Mouse (Mus musculus) gastrocnemius, postnatal 4 days (tissue): ENCODE data around the gene Chsy1. TPM values are rescaled to one million over a fixed set of nuclear protein-coding genes. Genes with fewer than 3 reads are reported as not detected.

ENCODE experiments used
- DNase-seq, 2 experiments: peaks; one replicate each; pipeline ENCODE4 v3.0.0; 2021 to 2022; ENCODE audit warnings: low spot score in 2 of 2, mixed read lengths in 2 of 2
- total RNA-seq, 2 experiments: library from RNA; stranded (reverse); gene quantifications; 2 replicates each; pipeline ENCODE4 v1.2.3; 2021

Chsy1 gene
- total RNA-seq, 2 experiments from 2014 or later, result 32.0 to 35.9 TPM

- no peak for DNase-seq
Observed at GRCm38 (mm10) chr7:66107930-66108329, 1.4 kb upstream of the Chsy1 start.

DNA sequence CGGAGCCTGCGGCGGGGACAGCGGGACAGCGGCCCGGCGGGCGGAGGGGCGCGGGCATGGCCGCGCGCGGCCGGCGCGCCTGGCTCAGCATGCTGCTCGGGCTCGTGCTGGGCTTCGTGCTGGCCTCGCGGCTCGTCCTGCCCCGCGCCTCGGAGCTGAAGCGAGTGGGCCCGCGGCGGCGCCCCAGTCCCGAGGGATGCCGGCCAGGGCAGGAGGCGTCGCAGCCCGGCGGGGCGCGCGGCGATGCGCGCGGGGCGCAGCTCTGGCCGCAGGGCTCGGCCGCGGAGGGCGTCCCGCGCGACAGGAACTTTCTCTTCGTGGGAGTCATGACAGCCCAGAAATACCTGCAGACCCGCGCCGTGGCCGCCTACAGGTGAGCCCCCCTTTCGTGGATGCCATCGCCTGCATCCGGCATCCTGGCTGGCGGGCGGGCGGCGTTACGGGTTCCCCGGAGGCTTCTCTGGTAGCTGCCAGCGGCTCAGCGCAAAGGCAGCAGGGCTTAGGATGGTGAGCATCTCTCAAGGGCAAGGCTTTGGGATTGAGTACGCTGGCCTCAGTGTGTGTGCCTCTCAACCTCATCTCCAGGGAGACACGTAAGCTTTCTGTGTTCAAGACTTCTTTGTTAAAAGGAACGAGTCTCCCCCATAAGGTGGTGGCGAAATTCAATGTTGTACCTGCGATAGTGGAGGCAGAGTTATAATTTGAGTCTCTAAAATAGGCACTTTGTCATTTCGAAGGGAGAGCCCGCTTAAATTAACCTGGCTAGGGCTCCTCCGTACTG is 730 bp downstream of the Chsy1 start:
- DNase-seq, result peak in 1 of 2 experiments; percentile 54

DNA sequence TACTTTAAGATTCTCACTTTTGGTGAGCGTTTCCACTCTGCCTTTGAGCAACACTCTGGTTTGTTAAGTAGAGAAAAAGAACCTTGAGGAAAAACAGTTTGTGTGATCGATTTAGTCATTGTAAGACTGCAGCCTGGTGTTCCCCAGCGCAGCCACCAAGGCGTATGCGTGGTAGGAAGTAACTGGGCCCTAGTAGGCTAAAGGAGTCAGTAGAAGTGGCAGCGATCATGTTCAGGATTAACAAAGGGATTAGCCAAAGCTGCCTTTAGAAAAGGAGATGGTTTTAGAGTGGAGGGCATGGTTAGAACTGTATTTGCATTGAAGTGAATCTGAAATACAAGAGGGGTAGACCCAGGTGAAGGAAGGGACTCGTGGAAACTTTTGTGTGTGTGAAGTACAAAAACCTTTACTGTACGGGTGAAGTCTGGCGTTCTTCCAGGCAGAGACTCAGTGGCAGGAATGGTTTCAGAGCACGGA is 1.4 kb downstream of the Chsy1 start:
- no peak for DNase-seq

- no peak for DNase-seq
Observed at GRCm38 (mm10) chr7:66111211-66111610, 1.9 kb downstream of the Chsy1 start.

DNA sequence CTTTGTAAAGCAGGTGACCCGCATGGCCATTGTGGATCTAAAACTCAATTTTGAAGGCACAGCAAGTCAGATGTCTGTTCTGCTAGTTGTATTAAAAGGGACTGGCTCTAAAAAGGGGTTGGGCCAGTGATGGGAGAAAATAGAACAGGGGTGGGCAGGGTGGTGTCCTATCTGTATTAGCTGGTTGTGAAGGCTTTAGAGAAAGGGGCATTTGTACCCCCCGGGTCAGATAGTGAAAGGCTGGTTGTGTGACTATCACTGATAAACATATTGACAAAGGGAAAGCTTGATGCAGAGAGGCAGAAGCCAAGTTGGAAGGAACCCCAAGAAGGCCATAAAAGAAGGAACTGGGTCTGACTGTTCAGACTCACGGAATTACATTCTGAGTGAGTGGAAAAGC is 4.2 kb downstream of the Chsy1 start:
- DNase-seq, result no peak

DNA sequence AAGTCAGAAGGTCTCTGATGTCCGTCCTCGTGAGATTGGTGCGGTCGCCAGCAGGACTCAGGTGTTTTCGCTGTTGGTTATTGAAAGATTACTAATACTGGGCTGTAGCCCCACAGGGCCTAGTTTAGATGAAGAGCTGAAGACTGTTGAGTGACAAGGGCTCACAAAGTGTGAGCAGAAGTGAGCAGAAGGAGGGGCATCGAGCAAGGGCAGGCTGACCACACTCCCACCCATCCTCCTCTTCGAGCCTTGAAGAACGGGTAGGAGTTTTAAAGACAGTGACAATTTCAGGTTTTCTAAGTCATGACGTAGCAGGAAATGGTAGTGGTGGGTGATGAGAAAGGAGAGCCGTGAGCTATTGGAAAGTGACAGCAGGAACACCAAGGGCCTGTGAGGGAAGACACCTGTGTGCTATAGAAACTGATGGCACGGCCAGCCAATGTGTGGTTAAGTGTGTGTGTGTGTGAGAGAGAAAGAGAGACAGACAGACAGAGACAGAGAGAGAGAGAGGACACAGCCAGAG is 6.6 kb downstream of the Chsy1 start:
- no peak for DNase-seq

GRCm38 (mm10) chr7:66116906-66117482 is 7.7 kb downstream of the Chsy1 start:
- no peak for DNase-seq

GRCm38 (mm10) chr7:66118046-66118445 is 8.7 kb downstream of the Chsy1 start:
- no peak for DNase-seq

DNA sequence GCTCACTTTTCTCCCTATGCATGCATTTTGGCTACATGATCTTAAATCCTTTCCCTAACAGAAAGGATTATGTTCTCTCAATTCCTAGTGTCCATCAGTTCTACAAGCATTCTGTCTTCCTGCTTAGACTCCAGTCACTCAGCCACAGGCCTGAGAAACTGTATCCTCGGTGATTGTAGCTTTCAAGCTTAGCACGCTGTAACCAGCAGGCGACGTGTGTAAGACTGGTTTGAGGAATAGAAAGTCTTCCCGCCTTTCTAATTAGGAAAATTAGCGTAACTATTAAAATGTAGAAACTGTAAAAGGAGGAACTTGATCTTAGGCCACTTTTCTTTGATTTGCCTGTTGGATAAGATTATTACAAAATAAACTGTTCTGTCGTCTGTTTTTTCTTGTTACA is 9.5 kb downstream of the Chsy1 start:
- no peak for DNase-seq

DNA sequence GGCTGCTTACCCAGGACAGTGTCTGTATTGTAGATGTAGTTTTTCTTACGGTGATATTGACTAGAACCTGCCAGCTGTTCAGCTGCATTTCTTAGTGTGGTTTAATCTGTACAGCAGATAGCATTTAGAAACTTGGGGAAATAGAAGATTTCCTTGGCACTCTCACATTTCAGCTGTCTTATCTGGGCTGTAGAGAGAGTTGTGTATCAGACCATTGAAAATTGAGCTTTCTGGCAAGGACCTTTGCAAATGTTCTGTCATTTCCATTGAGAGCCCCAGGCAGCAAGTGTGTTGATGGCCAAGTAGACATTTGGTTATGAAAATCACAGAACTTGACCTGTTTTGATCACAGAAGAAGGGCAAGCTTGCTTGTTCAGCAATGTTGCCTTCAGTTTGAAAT is 10.8 kb downstream of the Chsy1 start:
- no peak for DNase-seq

DNA sequence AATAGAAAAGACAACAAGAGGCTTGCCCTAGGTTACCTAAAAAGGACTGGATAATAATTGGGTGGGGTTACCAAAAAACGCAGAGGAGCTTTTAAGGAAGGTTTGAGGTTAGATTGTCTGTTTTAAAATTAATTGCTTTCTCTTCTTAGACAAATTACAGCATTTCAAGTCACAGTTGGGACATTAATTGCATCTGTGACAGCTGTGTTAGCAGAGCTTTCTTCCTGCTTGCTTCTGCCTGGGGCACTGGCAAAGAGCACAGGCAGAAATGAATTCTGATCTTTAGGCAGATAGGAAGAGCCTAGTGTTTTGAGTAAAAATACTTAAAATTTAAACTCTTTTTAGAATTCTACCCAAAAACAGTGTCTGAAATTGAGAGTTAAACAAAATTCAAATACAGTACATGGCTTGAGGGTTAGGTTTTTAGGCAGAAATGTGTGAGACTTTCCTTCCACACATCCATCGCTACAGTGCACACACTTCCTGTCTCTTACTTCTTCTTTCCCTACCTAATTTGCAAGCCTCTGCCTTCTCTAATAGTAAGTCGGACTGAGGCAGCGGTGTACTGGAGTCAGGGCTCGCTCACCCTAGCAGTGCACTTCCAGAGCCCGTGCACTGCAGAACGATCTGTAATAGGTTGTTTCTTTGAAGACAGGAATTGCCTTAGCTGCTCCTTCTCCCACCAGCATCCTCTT is 11.5 kb downstream of the Chsy1 start:
- no peak for DNase-seq

- DNase-seq, result no peak
Observed at GRCm38 (mm10) chr7:66124551-66124968, 15.2 kb downstream of the Chsy1 start.

DNA sequence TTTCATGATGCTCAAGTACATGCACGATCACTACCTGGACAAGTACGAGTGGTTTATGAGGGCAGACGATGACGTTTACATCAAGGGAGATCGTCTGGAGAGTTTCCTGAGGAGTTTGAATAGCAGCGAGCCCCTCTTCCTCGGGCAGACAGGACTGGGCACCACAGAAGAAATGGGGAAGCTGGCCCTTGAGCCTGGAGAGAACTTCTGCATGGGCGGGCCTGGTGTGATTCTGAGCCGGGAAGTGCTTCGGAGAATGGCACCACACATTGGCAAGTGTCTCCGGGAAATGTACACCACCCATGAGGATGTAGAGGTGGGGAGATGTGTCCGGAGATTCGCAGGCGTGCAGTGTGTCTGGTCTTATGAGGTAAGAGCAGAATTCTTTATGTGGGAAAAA is 16.1 kb downstream of the Chsy1 start:
- no peak for DNase-seq

DNA sequence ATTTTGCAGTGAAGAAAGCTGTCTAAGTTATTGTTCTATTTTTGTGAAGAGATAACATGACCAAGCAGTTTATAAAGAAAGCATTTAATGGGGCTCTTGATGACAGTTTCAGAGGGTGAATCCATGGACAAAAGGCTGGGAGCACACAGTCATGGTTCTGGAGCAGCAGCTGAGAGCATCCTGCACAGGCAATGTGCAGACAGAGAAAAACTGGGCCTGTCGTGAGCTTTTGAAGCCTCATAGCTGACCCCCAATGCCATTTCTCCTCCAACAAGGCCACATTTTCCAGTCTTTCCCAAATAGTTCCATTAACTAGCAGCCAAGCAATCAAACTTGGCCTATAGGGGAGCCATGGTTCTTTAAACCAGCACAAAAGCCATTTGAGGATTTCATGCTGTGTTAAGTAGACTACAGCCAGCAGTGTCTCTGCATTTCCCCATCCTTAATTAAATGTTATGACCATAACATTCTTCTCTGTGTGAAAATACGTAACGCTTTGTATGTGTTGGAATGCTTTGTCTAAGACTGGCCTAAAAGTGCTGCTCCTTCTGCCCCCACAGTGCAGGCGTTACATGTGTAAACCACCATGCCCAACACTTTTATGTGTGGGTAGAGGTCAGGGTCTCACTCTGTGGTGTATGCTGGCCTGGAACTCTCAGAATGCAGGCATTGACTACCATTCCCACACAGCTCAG is 18.8 kb downstream of the Chsy1 start:
- DNase-seq, result no peak

DNA sequence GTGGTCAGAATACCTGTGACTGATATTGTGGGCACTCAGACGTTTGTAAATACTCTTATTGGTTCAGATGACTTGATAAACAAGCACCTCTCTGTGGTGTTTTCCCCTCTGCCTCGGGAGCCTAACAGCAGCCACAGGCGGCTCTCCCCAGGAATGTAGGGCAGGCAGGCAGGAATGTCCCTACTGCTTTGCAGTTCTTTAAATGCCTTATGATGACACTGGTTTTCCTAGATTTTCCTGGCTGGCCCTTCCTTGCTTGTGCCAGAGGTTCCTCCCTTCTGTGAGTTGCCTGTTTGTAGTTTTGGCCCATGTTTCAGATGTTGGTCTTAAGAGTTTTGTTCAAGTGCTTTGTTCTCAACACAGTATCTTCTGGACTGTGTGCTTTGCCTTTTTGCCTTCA is 19.5 kb downstream of the Chsy1 start:
- no peak for DNase-seq

DNA sequence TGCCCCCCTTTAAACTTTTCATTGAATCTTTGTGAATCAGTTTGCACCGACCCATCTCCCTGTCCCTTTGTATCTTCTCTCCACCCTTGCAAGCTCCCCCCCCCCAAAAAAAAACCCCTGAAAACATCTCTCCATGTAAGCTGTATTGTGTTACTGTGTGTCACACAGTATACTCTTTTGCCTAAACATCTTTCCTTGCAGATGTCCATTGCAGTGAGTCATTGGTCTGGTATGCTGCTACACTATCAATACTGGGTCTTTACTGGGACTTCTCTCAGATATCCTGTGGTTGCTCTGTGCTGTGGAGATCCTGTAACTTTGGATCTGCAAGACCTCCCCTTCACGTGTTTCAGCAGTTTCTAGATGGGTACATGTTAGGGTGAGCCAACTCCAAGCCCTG is 21.0 kb downstream of the Chsy1 start:
- DNase-seq, result no peak

GRCm38 (mm10) chr7:66131776-66132421 is 22.6 kb downstream of the Chsy1 start:
- DNase-seq, result no peak

DNA sequence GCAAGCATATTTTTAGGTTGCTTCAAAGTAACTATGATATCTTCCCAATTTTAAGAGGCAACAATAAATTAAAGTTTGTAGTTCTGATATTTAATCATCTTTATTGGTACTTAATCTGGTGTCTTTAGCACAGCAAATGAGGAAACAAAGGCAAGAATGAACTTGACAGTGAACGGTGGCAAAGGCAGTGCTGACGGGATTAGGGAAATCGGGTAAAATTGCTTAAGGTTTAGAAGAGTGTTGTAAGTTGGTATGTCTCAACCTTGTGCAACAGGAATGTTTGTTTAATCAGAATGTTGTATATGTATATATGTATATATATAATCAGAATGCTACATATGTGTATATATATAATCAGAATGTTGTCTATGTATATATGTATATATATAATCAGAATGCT is 24.8 kb downstream of the Chsy1 start:
- DNase-seq, result no peak

DNA sequence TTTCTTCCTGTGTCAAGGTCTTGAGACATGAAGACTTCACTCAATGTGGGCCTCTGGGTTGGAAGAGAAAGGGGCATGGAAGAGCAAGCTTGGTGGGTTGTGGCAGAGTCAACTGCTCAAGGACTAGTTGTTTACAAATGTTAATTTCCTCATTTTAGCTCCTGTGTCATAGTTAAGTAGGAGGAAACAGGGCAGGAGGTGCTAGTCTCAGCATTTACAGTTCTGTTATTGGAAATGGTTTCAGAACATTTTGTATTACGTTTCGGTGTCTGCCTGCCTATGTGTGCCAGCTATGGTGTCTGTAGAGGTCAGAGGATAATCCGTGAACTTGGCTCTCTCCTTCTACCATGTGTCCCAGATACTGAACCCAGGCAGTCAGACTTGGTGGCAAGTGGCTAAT is 26.3 kb downstream of the Chsy1 start:
- no peak for DNase-seq

DNA sequence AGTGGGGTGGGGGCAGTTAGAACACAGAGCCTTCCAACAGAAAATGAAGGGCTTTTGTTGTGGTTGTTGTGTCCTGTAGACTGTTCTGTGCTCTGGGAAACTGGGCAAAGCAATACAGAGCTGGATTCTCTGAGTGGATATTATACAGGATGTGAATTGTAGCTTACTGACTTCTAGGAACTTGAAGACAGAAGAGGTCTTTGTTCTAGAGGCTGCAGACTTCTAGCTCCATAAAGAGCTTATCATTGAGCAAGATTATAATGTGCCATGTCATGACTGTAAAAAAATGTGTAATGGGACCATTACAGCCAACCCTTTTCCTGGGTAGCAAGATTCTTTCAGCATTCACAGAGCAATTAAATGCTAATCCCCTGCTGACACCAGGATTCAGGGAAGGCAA is 26.9 kb downstream of the Chsy1 start:
- DNase-seq, result no peak

- DNase-seq, result no peak
Observed at GRCm38 (mm10) chr7:66137309-66137708, 28.0 kb downstream of the Chsy1 start.
